Mouse (Mus musculus) stomach, embryonic 14.5 days (tissue): ENCODE measurements around the gene Sfxn2. TPM values are rescaled to one million over a fixed set of nuclear protein-coding genes. Genes with fewer than 3 reads are reported as not detected.

Experiments used
- ATAC-seq: fragments of 200-750 bp; cut with Nextera tagmentation; 2 replicates; pipeline ENCODE4 v1.8.0; 2017; ENCODE audit warnings: low read depth, moderate TSS enrichment; ENCODE audit not compliant: insufficient number of reproducible peaks, insufficient read depth, low FRiP score
- H3K27ac ChIP-seq: fragments of 300-500 bp; sonication (generic); 2 replicates; pipeline ENCODE4 v1.5.1; 2014; ENCODE audit warnings: mild to moderate bottlenecking, low read length, moderate library complexity, mixed read lengths
- H3K27me3 ChIP-seq: fragments of 300-500 bp; sonication (generic); 2 replicates; pipeline ENCODE4 v1.6.1; 2014; ENCODE audit warnings: low read length, control low read depth, mixed read lengths; ENCODE audit not compliant: control insufficient read depth, insufficient read depth
- H3K36me3 ChIP-seq: fragments of 300-500 bp; sonication (generic); 2 replicates; pipeline ENCODE4 v1.6.1; 2014; ENCODE audit warnings: mild to moderate bottlenecking, control low read depth, low read length, moderate library complexity, mixed read lengths; ENCODE audit not compliant: control insufficient read depth, insufficient read depth
- H3K4me1 ChIP-seq: fragments of 300-500 bp; sonication (generic); 2 replicates; pipeline ENCODE4 v1.6.1; 2014; ENCODE audit warnings: low read length, control low read depth, mixed read lengths; ENCODE audit not compliant: control insufficient read depth, insufficient read depth
- H3K4me2 ChIP-seq: fragments of 300-500 bp; sonication (generic); replicated peaks from 2 replicates; pipeline ENCODE4 v1.6.1; 2014; ENCODE audit warnings: low read depth, low read length, control low read depth
- H3K4me3 ChIP-seq: fragments of 300-500 bp; sonication (generic); 2 replicates; pipeline ENCODE4 v1.5.1; 2014; ENCODE audit warnings: low read depth, low read length, control low read depth
- H3K9ac ChIP-seq: fragments of 300-500 bp; sonication (generic); replicated peaks from 2 replicates; pipeline ENCODE4 v1.6.1; 2014; ENCODE audit warnings: low read depth, mild to moderate bottlenecking, control low read depth, low read length, moderate library complexity, mixed read lengths
- H3K9me3 ChIP-seq: fragments of 300-500 bp; sonication (generic); 2 replicates; pipeline ENCODE4 v1.6.1; 2016; ENCODE audit warnings: low read depth, low read length, control low read depth; ENCODE audit not compliant: control insufficient read depth
- WGBS: fragments of 180-500 bp; shearing (Covaris S2); extraction: QIAGEN DNeasy Blood & Tissue Kit; methylation state at CpG from one replicate; pipeline ENCODE4 v1.1.7; 2014; 5-methylcytosine and 5-hydroxymethylcytosine counted together
- polyA plus RNA-seq: library from polyadenylated mRNA; unstranded; fragments of >200 nt; fragmentation: Nextera tagmentation; extraction: Ambion mirVana; gene quantifications from 2 replicates; pipeline ENCODE4 v1.2.1, GENCODE M21; 2014

Sfxn2 gene
- polyA plus RNA-seq, 1 experiment from 2014 or later: 19.3 TPM

- no peaks in the 10 kb centered on the region for H3K9me3 ChIP-seq
- H3K27ac ChIP-seq: peak overlapping the region; percentile 70; the same call in 1 of the 2 replicates
- peak overlapping the region; percentile 63 for H3K4me3 ChIP-seq
- peaks cover 7% of the 10 kb centered on the region for H3K4me1 ChIP-seq
- 0 out of 2 replicates have a peak, but pooled peaks have one; percentile 0 for ATAC-seq
- H3K9ac ChIP-seq: peak overlapping the region; percentile 49
- WGBS: 0% methylated on average over 17 of the region's 17 CpGs
- H3K4me2 ChIP-seq: peak overlapping the region; percentile 75
- H3K27me3 ChIP-seq: no peaks in the 10 kb centered on the region
- no peaks in the 10 kb centered on the region for H3K36me3 ChIP-seq
Measured at GRCm38 (mm10) chr19:46572548-46572947, 617 bp upstream of the Sfxn2 start.

- ATAC-seq: no peak
- no peaks in the 10 kb centered on the region for H3K27me3 ChIP-seq
- peaks cover 11% of the 10 kb centered on the region for H3K4me1 ChIP-seq
- peak overlapping the region; percentile 45 for H3K4me2 ChIP-seq
- H3K9me3 ChIP-seq: no peaks in the 10 kb centered on the region
- no peak overlapping the region for H3K27ac ChIP-seq
- WGBS: 35% methylated on average over 6 of the region's 6 CpGs
- H3K4me3 ChIP-seq: peak overlapping the region; percentile 63
- H3K9ac ChIP-seq: peak overlapping the region; percentile 41; the same call in 1 of the 2 replicates
- H3K36me3 ChIP-seq: no peaks in the 10 kb centered on the region
Measured at GRCm38 (mm10) chr19:46573990-46574389, 825 bp downstream of the Sfxn2 start.

- WGBS: 51% methylated on average over 4 of the region's 4 CpGs
- no peak overlapping the region; the same call in 1 of the 2 replicates for H3K27ac ChIP-seq
- ATAC-seq: no peak
Measured at GRCm38 (mm10) chr19:46575196-46575595, 2.0 kb downstream of the Sfxn2 start.

GRCm38 (mm10) chr19:46587823-46588508 lies 14.8 kb downstream of the Sfxn2 start:
- no peak overlapping the region for H3K27ac ChIP-seq
- ATAC-seq: peak; percentile 72; the same call in 1 of the 2 replicates
- no peaks in the 10 kb centered on the region for H3K4me1 ChIP-seq
- H3K36me3 ChIP-seq: peaks cover 32% of the 10 kb centered on the region
- H3K27me3 ChIP-seq: no peaks in the 10 kb centered on the region
- no peak overlapping the region for H3K4me3 ChIP-seq
- no peak overlapping the region for H3K9ac ChIP-seq
- H3K9me3 ChIP-seq: no peaks in the 10 kb centered on the region
- WGBS: 52% methylated on average over 13 of the region's 13 CpGs
- no peak overlapping the region for H3K4me2 ChIP-seq

More at GRCm38 (mm10) chr19:46575196-46575595, 2.0 kb downstream of the Sfxn2 start:
- no peak overlapping the region for H3K4me2 ChIP-seq
- peaks cover 11% of the 10 kb centered on the region for H3K4me1 ChIP-seq
- H3K36me3 ChIP-seq: no peaks in the 10 kb centered on the region
- H3K9ac ChIP-seq: no peak overlapping the region
- H3K9me3 ChIP-seq: no peaks in the 10 kb centered on the region
- H3K27me3 ChIP-seq: no peaks in the 10 kb centered on the region
- no peak overlapping the region for H3K4me3 ChIP-seq

- H3K36me3 ChIP-seq: peaks cover 35% of the 10 kb centered on the region
- H3K27me3 ChIP-seq: no peaks in the 10 kb centered on the region
- ATAC-seq: no peak
- H3K9ac ChIP-seq: no peak overlapping the region
- no peaks in the 10 kb centered on the region for H3K4me1 ChIP-seq
- H3K9me3 ChIP-seq: no peaks in the 10 kb centered on the region
- H3K4me2 ChIP-seq: no peak overlapping the region
- H3K27ac ChIP-seq: no peak overlapping the region
- 81% methylated on average over 6 of the region's 6 CpGs for WGBS
- no peak overlapping the region for H3K4me3 ChIP-seq
Measured at GRCm38 (mm10) chr19:46591575-46591974, 18.4 kb downstream of the Sfxn2 start.

- Histone ChIP-seq H3K4me3 (no peak overlapping the region), H3K4me2 (no peak overlapping the region), H3K4me1 (no peaks in the 10 kb centered on the region), H3K27ac (no peak overlapping the region), H3K9ac (no peak overlapping the region), H3K9me3 (no peaks in the 10 kb centered on the region), H3K36me3 (peaks cover 38% of the 10 kb centered on the region), H3K27me3 (no peaks in the 10 kb centered on the region)
- 91% methylated on average over 9 of the region's 9 CpGs for WGBS
- no peak for ATAC-seq
Measured at GRCm38 (mm10) chr19:46592751-46593439, 19.7 kb downstream of the Sfxn2 start.

- Histone ChIP-seq H3K9ac (no peak overlapping the region), H3K27ac (no peak overlapping the region), H3K4me2 (peak overlapping the region; percentile 30), H3K4me1 (peaks cover 9% of the 10 kb centered on the region; the same call in 1 of the 2 replicates), H3K4me3 (0 out of 2 replicates have a peak overlapping the region, but pooled peaks have one; percentile 95), H3K36me3 (peaks cover 11% of the 10 kb centered on the region; the same call in 1 of the 2 replicates), H3K27me3 (no peaks in the 10 kb centered on the region), H3K9me3 (no peaks in the 10 kb centered on the region)
- no peak for ATAC-seq
- WGBS: 82% methylated on average over 4 of the region's 4 CpGs
Measured at GRCm38 (mm10) chr19:46598187-46598586, 25.0 kb downstream of the Sfxn2 start.

- H3K9ac ChIP-seq: peak within 1 kb of the TSS; percentile 76
- H3K36me3 ChIP-seq: peaks cover 11% of the 10 kb centered on the region; the same call in 1 of the 2 replicates
- H3K4me1 ChIP-seq: peaks cover 9% of the 10 kb centered on the region; the same call in 1 of the 2 replicates
- H3K27me3 ChIP-seq: no peaks in the 10 kb centered on the region
- no peaks in the 10 kb centered on the region for H3K9me3 ChIP-seq
- WGBS: under 1% methylated on average over 22 of the region's 22 CpGs
- H3K4me2 ChIP-seq: peak within 1 kb of the TSS; percentile 83
- ATAC-seq: peak; percentile 99
- peak within 1 kb of the TSS; percentile 95 for H3K4me3 ChIP-seq
- no peak within 1 kb of the TSS; the same call in 1 of the 2 replicates for H3K27ac ChIP-seq
Measured at GRCm38 (mm10) chr19:46598720-46599252, 25.6 kb downstream of the Sfxn2 start, which contains the start of gene Wbp1l. TSS of gene Wbp1l (plus strand) at chr19:46599084.
